Mouse (Mus musculus) monocyte, adult 5-6 weeks (primary cell): Measurements from ENCODE around the gene Adi1. TPM values are rescaled to one million over a fixed set of nuclear protein-coding genes. Genes with fewer than 3 reads are reported as not detected.

Source experiments
- ATAC-seq: fragments of 153-309, 156-312 bp; replicated peaks from 2 replicates; pipeline ENCODE4 v1.8.0; 2017; ENCODE audit warnings: mild to moderate bottlenecking; ENCODE audit not compliant: low TSS enrichment, insufficient number of reproducible peaks, severe bottlenecking, poor library complexity, low FRiP score
- total RNA-seq: library from RNA; stranded (forward); fragments of 200-1000, 200-491, 200-594 nt; gene quantifications from 3 replicates; pipeline ENCODE4 v1.2.3, GENCODE M21; 2017

The Adi1 gene
- total RNA-seq, 1 experiment from 2014 or later: 4.4 TPM

- ATAC-seq: peak; percentile 72
These were observed 52.0 kb downstream of the Adi1 start for GRCm38 (mm10) chr12:28727061-28727460.

Other genes with a start within 250 kb of the Adi1 start
- 0.39 TPM in 1 of 3 replicates, not detected in the others for gene Dcdc2c, start 122.8 kb upstream of the Adi1 start, total RNA-seq
- 1.6 TPM in 1 of 3 replicates, not detected in the others for gene Allc, start 92.7 kb upstream of the Adi1 start, total RNA-seq
- gene Colec11, start 51.9 kb upstream of the Adi1 start, total RNA-seq: not detected in 3 replicates
- 1,908 to 2,689 TPM (median 2,348 TPM) in 3 replicates for gene Rps7, start 39.3 kb upstream of the Adi1 start, total RNA-seq
- 11.4 to 33.2 TPM (median 23.3 TPM) in 3 replicates for gene Rnaseh1, start 25.6 kb upstream of the Adi1 start, total RNA-seq
- 31.9 to 49.2 TPM (median 37.4 TPM) in 3 replicates for gene Trappc12, start 75.2 kb downstream of the Adi1 start, total RNA-seq
- gene Eipr1, start 76.6 kb downstream of the Adi1 start, total RNA-seq: 16.4 to 40.7 TPM (median 25.3 TPM) in 3 replicates